Mouse (Mus musculus): ENCODE data around the gene Suox. TPM values are rescaled to one million over a fixed set of nuclear protein-coding genes. Genes with fewer than 3 reads are reported as not detected.

Suox gene
- polyA plus RNA-seq, 1 experiment: not detected

GRCm38 (mm10) chr10:128622702-128623101, 51.2 kb downstream of the Suox start:
- Histone ChIP-seq H3K4me1 (ENCODE audit: control insufficient read depth, insufficient read depth, low read length) (peaks cover 2% of the 10 kb centered on the region; the same call in 1 of the 2 replicates), H3K4me3 (ENCODE audit: insufficient read depth, low read depth, low read length) (no peak overlapping the region), H3K27ac (ENCODE audit: insufficient read depth, low read depth, low read length) (no peak overlapping the region)
- WGBS: 87% methylated on average over 4 of the region's 4 CpGs
- no peak for TF ChIP-seq POLR2A (IDR thresholded peaks at IDR 0.05; ENCODE audit: insufficient read depth, low read depth, low read length)
- TF ChIP-seq CTCF (IDR thresholded peaks at IDR 0.05; ENCODE audit: insufficient read depth, low read depth, low read length): no peak

GRCm38 (mm10) chr10:128621986-128622520, 51.8 kb downstream of the Suox start:
- TF ChIP-seq CTCF (IDR thresholded peaks at IDR 0.05; ENCODE audit: insufficient read depth, low read depth, low read length) (no peak), POLR2A (IDR thresholded peaks at IDR 0.05; ENCODE audit: insufficient read depth, low read depth, low read length) (no peak)
- WGBS: 80% methylated on average over 3 of the region's 3 CpGs
- Histone ChIP-seq H3K4me3 (ENCODE audit: insufficient read depth, low read depth, low read length) (no peak overlapping the region), H3K4me1 (ENCODE audit: control insufficient read depth, insufficient read depth, low read length) (peaks cover 2% of the 10 kb centered on the region; the same call in 1 of the 2 replicates), H3K27ac (ENCODE audit: insufficient read depth, low read depth, low read length) (no peak overlapping the region)

GRCm38 (mm10) chr10:128620241-128620640, 53.6 kb downstream of the Suox start:
- peaks cover 2% of the 10 kb centered on the region; the same call in 1 of the 2 replicates for H3K4me1 ChIP-seq (ENCODE audit: control insufficient read depth, insufficient read depth, low read length)
- TF ChIP-seq POLR2A (IDR thresholded peaks at IDR 0.05; ENCODE audit: insufficient read depth, low read depth, low read length) (no peak), CTCF (IDR thresholded peaks at IDR 0.05; ENCODE audit: insufficient read depth, low read depth, low read length) (no peak)
- H3K27ac ChIP-seq (ENCODE audit: insufficient read depth, low read depth, low read length): no peak overlapping the region
- H3K4me3 ChIP-seq (ENCODE audit: insufficient read depth, low read depth, low read length): no peak overlapping the region

Other genes starting within 250 kb of the Suox start
- gene Smarcc2, start 214.8 kb downstream of the Suox start, polyA plus RNA-seq (2012; ENCODE audit: insufficient read depth, insufficient read length, low replicate concordance, missing spikeins): 236 and 251 TPM in 2 replicates
- gene Myl6, start 179.9 kb downstream of the Suox start, polyA plus RNA-seq (2012; ENCODE audit: insufficient read depth, insufficient read length, low replicate concordance, missing spikeins): not detected in 2 replicates
- not detected in 2 replicates for gene Myl6b, start 175.4 kb downstream of the Suox start, polyA plus RNA-seq (2012; ENCODE audit: insufficient read depth, insufficient read length, low replicate concordance, missing spikeins)
- gene Esyt1, start 148.2 kb downstream of the Suox start, polyA plus RNA-seq (2012; ENCODE audit: insufficient read depth, insufficient read length, low replicate concordance, missing spikeins): not detected in 2 replicates
- not detected in 2 replicates for gene Zc3h10, start 126.3 kb downstream of the Suox start, polyA plus RNA-seq (2012; ENCODE audit: insufficient read depth, insufficient read length, low replicate concordance, missing spikeins)
- not detected in 2 replicates for gene Rpl41, start 124.8 kb downstream of the Suox start, polyA plus RNA-seq (2012; ENCODE audit: insufficient read depth, insufficient read length, low replicate concordance, missing spikeins)
- not detected in 2 replicates for gene Pa2g4, start 108.1 kb downstream of the Suox start, polyA plus RNA-seq (2012; ENCODE audit: insufficient read depth, insufficient read length, low replicate concordance, missing spikeins)
- not detected in 2 replicates for gene Erbb3, start 84.4 kb downstream of the Suox start, polyA plus RNA-seq (2012; ENCODE audit: insufficient read depth, insufficient read length, low replicate concordance, missing spikeins)
- gene Rps26, start 47.3 kb downstream of the Suox start, polyA plus RNA-seq (2012; ENCODE audit: insufficient read depth, insufficient read length, low replicate concordance, missing spikeins): not detected in 2 replicates
- gene Ikzf4, start 28.1 kb downstream of the Suox start, polyA plus RNA-seq (2012; ENCODE audit: insufficient read depth, insufficient read length, low replicate concordance, missing spikeins): not detected in 2 replicates
- not detected in 2 replicates for gene Rab5b, start 22.2 kb upstream of the Suox start, polyA plus RNA-seq (2012; ENCODE audit: insufficient read depth, insufficient read length, low replicate concordance, missing spikeins)
- gene Pmel, start 30.1 kb upstream of the Suox start, polyA plus RNA-seq (2012; ENCODE audit: insufficient read depth, insufficient read length, low replicate concordance, missing spikeins): not detected in 2 replicates
- gene Cdk2, start 31.0 kb upstream of the Suox start, polyA plus RNA-seq (2012; ENCODE audit: insufficient read depth, insufficient read length, low replicate concordance, missing spikeins): not detected in 2 replicates
- gene Dgka, start 70.8 kb upstream of the Suox start, polyA plus RNA-seq (2012; ENCODE audit: insufficient read depth, insufficient read length, low replicate concordance, missing spikeins): 167 TPM in 1 of 2 replicates, not detected in the other
- gene Pym1, start 73.8 kb upstream of the Suox start, polyA plus RNA-seq (2012; ENCODE audit: insufficient read depth, insufficient read length, low replicate concordance, missing spikeins): not detected in 2 replicates
- not detected in 2 replicates for gene Mmp19, start 116.8 kb upstream of the Suox start, polyA plus RNA-seq (2012; ENCODE audit: insufficient read depth, insufficient read length, low replicate concordance, missing spikeins)
- gene Dnajc14, start 130.0 kb upstream of the Suox start, polyA plus RNA-seq (2012; ENCODE audit: insufficient read depth, insufficient read length, low replicate concordance, missing spikeins): not detected in 2 replicates
- not detected in 2 replicates for gene Tmem198b, start 130.3 kb upstream of the Suox start, polyA plus RNA-seq (2012; ENCODE audit: insufficient read depth, insufficient read length, low replicate concordance, missing spikeins)
- gene Sarnp, start 143.3 kb upstream of the Suox start, polyA plus RNA-seq (2012; ENCODE audit: insufficient read depth, insufficient read length, low replicate concordance, missing spikeins): not detected in 2 replicates
- gene Ormdl2, start 147.6 kb upstream of the Suox start, polyA plus RNA-seq (2012; ENCODE audit: insufficient read depth, insufficient read length, low replicate concordance, missing spikeins): not detected in 2 replicates
- gene Gdf11, start 217.6 kb upstream of the Suox start, polyA plus RNA-seq (2012; ENCODE audit: insufficient read depth, insufficient read length, low replicate concordance, missing spikeins): not detected in 2 replicates
- not detected in 2 replicates for gene Cd63, start 226.9 kb upstream of the Suox start, polyA plus RNA-seq (2012; ENCODE audit: insufficient read depth, insufficient read length, low replicate concordance, missing spikeins)
- not detected in 2 replicates for gene Rdh5, start 248.8 kb upstream of the Suox start, polyA plus RNA-seq (2012; ENCODE audit: insufficient read depth, insufficient read length, low replicate concordance, missing spikeins)
- gene Bloc1s1, start 250.0 kb upstream of the Suox start, polyA plus RNA-seq (2012; ENCODE audit: insufficient read depth, insufficient read length, low replicate concordance, missing spikeins): not detected in 2 replicates